Mouse (Mus musculus): ENCODE results near the gene Dennd6b.

- no peak for TF ChIP-seq CTCF (IDR thresholded peaks at IDR 0.05)
- no peak for TF ChIP-seq EP300 (IDR thresholded peaks at IDR 0.05)
Observed at GRCm38 (mm10) chr15:89149271-89150040, 46.8 kb downstream of the Dennd6b start, which contains the start of gene Mapk11.

Measured in lung, postnatal 0 days (tissue).